Mouse (Mus musculus): ENCODE data around the gene Zfp750.

The Zfp750 gene

DNA sequence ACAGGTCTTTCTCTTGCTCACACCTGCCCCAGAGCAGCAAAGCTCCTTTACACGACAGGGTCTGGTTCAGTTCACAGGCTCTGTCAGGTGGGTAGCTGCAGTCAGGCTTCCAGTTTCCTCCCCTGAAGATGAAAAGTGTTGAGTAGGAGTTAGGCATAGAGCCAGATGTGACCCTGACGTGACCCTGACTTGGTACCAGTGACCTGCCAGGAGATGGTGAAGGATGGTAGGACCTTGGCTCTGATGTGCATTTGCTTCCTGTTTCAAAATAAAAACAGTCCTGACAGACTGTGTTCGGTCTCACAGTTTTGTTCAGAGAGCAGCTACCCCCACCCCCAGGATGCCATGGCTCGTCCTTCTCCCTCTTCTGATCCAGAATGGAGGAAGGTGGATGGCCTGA, 23.3 kb upstream of the Zfp750 start:
- DNase-seq (ENCODE audit: low spot score), result no peak

DNA sequence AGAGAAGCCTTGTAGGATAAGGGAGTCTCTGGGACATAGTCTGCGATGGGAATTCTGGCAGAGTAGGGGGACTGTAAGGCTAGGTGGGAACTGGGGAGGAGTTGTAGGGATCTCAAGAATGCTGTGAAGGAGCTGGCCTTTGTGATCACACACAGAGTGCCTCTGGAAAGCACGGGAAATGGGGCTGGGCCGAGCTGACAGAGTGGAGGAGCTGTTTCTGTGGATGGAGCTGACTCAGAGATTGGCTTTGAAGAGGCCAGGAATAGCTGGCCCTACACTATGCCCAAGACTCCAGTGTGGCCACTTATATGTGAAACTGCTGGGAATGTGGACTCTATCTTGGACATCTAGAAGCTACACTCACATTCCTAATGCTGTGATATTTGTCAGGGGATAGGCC, 17.4 kb upstream of the Zfp750 start:
- no peak for DNase-seq (ENCODE audit: low spot score)

DNA sequence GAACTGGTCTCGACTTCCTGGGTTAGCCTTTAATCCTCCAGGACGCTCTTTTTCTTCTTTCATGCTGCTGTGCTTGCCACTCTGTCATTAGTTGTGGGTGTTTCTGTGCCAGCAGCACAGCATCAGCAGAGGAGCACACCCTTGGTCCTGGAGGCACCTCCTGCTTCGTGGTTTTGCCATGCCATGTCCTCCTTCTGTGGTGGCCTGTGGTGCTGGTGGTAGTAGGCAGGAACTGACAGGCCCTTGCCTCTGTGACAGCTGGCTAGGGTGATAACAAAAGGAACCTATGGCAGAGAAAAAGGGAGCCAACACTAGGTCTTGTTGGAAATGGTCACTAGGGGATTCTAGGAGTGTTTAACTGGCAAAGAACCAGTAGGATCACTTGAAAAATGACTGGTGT, 10.6 kb upstream of the Zfp750 start:
- no peak for DNase-seq (ENCODE audit: low spot score)

DNA sequence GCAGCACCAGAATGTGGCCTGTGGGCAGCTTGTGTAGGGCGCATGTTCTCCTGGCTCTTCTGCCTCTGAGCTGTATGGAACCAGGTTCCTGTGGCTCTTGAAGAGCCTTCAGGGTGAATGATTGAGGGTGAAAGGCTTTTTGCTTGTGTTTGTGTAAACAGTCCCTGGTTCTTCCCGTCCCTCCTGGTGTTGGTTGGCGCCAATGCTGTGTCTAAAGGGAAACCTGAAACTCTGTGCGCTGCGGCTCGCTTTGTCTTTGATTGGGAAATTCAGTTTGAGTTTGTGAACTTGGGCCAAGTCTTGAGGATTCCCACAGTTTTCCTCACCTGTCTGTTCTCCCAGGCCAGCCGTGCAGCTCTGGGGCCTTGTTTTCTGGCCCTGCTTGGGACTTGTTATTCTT, 5.1 kb upstream of the Zfp750 start:
- no peak for DNase-seq (ENCODE audit: low spot score)

DNA sequence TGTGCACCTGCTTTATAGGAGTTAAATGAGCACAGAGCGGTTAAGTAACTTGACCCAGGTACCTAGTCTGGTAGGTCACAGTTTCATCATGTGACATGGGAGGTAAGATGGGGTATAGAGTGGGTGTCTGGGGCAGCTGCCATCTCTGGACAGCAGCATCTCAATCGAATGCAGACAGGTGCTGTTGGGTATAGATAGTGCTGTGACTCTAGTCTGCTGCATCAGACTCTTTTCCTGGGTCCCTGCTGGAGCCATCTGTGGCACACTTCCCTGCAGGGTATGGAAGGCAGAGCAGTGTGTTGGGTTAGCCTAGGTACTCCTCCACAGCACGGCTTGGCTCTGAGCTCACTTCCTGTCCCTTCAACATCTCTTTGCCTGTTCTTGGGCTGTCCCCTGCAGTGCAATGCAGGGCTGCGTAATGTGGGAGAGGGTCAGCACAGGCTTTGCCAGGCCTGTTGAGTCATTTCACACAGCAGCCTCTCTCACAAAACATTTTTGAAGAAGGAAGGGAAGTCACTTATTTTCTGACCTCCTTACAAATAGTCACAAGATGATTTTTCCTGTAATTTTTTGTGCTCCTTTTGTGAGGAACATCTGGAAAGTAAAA, 3.1 kb upstream of the Zfp750 start:
- no peak for DNase-seq (ENCODE audit: low spot score)

DNA sequence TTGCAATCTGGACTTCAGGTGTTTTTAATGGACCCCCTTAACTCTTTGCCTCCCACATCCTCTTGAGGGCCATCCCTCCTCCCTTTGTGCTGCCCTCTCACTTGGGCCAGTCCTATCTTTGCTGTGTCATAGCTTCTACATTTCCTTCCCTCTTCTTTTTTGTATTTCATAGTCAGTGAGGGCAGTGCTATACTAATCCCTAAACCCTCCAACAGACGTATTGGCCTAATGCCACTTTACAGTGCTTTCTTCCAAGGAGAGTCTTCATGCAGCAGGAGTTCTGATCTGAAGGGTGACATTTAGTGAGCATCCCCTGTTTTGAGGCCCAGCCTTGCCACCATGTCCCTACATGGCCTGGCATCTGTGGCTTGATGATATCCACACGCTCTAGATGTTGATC, 1.6 kb upstream of the Zfp750 start:
- no peak for DNase-seq (ENCODE audit: low spot score)

DNA sequence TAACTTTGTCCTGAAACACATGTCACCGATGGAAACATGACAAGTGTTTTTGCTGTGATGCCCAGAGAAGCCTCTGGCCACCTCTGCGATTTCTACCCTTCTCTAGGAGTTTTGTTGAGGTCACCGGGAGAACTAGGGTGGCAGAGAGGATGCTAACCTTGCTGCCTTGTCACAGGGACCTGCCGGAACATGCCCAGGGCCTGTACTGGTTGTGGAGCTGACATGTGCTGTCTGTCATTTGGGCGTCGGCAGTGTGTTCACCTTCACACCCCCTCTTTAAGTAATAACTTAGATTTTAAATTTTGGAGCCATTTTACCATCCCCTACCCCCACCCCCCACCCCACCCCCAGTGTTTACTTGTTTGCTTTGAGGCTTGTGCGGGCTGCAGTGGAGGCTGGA, 570 bp upstream of the Zfp750 start:
- no peak for DNase-seq (ENCODE audit: low spot score)

DNA sequence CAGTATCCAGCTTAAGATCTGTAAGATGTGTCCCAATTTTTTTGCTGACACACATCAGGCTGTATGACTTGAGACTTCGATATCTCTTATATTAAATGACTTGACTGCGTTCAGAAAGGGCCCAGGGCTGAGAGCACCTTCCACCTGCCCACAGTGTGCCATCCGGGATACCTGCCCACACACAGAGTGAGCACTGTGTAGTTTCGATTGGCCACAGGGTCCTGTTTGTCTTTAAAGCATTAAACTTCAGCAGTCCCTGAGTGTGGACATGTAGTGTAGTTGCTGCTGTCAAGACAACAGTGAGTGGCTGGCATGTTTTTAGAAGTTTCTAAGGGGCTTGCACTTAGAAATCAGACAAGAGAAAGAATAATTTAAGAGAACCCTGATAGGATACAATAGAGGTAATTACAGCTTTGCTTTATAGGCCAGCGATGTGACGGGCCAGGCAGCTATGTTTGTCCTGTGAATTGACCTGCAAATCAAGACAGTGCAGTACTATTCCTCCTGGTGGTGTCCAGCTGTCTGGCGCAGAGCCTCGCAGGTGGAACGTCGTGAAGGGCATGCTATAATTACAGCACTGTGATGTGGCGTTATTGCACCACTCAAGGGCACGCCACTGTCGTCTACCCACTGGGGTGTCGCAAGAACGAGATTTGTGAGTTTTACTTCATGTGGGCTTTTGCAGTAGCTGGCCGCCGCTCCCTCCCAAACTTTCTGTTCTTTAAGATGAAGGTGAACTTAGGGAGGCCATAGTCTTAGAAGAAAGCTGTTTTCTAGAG, 1.3 kb downstream of the Zfp750 start:
- DNase-seq (ENCODE audit: low spot score), result no peak

DNA sequence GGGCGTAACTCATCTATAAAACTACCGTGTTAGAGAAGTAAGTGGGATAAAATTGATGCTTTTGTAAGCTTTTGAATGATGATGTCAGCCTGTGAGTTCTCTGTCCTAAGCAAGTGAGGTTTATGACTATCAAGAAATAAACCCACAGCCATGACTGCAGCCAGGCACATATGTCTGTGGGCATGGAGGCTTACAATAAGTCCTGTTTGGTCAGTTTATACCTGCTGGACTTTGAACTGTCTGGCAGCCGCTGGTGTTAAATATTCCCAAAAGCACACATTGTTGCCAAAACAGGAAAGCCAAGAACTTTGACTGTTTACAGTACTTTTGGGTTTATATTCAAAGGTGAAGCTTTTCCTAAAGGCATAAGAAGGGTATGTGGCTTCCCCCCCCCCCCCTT, 2.2 kb downstream of the Zfp750 start:
- DNase-seq (ENCODE audit: low spot score), result no peak

DNA sequence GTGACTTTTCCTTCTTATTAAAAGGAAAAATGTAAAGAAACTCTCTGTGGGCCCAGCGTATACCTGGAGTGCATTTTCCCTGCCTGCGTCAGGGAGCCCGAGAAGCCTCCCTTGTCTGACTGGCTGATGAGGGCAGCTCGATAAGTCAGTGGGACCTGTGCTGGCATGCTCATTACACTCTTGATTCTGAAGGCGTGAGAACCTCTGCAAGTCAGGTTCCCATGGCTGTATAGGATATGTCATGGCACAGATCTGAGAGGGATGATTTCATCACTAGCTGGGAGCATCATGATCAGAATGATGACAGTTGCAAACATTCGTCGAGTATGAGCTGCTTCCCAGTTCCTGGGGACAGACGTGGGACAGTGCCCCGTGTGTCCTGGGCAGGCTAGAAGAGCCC, 3.1 kb downstream of the Zfp750 start:
- DNase-seq (ENCODE audit: low spot score), result peak; percentile 34

DNA sequence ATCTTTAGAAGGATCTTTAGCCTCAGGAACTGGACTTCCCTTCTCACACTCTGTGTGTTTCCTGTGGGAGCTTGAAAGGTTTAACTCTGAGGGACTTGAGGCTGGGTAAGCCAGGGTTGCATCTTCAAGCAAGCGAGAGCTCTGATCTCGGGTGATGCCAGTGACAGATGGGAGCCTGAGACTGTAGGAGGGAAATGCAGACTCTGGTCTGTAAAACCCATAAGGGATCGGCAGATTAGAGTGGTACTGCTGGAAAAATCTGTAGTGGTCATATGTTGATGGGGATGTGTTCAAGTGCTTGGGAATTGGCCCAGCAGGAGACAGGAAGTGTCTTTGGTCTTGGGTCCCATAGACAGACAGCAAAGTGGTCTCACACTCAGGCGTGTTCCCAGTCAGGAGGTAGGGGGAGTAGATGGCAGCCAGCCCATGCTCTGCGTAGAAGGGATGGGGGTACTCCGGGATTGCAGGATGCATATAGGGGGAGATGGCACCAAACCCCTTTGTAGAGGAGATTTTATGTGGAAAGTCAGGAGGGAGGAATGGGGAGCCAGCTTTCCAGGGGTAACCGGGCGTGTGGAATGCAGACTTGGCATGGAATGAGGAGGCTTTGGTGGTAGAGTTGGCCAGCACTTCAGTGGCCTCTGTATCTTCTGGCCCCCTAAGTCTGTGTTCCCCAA, 6.1 kb downstream of the Zfp750 start:
- DNase-seq (ENCODE audit: low spot score), result no peak

DNA sequence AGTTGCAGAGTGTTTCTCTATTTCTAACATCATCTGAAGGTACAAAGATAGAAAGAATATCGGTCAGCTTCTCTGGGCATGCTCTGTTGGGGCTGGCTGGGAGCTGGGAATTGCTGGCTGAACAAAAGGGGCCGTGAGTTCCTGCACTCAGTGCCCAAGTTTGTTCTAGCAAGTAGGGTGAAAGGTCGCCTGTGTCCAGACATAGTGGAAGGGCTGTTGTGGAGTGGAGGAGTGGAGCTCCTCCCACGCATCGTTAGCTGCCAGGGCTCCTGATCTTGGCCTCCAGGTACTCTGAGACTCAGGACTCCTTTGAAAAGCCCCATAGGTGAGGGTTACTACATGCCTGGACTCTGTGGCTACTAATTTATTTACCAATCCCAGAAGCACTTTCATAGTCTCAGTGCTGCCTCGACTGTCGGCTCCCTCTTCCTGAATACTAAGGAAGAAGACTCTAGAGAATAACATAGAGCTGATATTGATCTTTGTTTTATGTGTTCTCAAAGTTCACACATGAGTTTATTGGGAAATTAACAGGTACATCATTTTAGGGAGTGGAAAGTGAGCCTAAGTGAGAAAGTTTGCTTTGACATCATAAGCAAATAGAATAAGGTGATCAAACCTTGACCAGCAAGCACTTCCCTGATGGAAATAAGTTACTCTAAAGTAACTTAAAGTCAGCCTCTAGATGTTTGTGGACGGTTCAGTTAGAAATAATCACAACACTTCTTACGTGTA, 8.5 kb downstream of the Zfp750 start:
- no peak for DNase-seq (ENCODE audit: low spot score)

DNA sequence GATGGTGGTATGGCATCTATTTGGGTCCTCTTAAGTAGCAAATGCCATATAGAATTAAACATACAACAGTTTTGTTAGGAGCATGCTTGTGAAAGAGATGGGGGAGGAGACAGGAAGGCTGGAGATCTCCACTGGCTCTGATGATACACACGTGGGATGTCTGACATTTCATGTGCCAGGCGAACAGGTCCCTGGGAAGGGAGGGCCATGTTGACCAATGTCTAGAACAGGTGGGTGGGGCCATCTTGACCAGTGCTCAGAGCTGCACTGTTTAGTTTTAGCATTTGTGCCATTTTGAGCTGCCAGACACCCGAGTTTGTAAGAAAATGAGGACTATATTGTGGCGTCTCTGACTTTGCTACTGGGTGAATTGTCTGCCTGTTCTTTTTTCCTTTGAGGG, 10.7 kb downstream of the Zfp750 start:
- DNase-seq (ENCODE audit: low spot score), result no peak

DNA sequence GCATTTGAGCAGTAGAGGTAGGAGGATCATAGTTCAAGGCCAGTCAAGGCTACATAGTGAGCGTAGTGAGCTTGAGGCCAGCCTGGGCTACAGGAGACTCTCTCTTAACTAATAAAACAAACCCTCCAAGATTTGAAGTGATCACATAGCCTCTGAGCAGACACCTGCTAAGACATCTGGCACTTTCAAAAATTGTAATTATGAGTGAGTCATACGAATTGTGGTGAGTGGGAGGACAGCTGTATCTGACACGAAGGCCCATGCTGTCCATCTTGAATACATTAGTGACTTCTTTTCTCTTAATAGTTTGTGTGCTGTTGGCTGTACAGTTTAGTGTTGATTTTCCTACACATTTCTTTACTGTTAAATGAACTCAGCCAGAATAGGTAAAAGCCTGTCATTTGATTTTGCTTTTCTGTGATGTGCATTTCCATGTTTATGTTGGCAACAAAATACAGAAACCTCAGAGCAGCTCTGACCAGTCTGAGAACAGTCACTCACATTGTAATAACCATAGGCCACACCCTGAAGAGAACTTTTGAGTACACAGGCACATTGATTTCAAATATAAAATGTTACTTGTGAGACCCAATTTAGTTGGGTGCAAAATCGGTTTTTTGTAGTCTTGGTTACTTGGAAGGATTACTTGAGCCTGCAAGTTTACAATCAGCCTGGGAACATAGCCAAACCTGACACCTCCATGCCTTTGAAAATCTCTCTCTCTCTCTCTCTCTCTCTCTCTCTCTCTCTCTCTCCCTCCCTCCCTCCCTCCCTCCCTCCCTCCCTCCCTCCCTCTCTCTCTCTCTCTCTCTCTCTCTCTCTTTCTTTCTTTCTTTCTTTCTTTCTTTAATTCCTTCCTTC, 16.9 kb downstream of the Zfp750 start:
- DNase-seq (ENCODE audit: low spot score), result no peak

DNA sequence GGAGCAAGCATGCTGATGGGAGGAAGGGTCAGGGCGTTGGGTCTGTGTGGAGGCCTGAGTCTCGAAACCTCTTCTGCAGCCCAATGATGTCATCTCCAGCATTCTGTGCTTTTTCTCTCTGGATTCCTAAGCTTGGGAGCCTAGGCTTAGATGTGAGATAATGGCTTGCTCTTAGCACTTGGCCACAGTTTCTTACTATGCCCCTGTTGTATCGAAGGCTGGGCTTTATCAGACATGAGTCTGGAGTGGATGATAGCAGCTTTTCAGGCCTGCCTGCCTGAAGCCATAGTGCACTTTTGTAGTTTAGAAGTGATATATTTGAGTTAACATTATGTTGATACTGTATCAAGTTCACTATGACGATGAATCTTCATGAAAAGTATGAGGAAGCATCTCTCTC, 17.6 kb downstream of the Zfp750 start:
- DNase-seq (ENCODE audit: low spot score), result no peak

DNA sequence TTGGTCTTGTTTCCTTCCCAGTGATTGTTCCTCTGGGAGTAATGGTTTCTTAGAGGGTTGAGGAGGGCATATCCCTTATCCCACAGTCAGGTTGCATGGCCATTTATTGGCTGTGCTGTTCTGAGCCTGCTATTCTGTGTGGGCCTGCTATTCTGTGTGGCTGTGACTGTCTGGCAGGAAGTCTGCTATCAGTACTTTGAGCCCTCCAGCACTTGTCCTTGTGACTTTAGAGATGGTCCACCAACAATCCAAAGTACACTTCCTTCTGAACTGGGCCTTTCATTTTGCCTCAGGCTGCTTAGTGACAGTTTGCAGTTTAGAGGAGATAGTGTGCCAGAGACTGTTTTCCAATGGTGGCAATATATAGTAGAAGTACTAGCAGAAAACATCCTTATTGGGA, 18.5 kb downstream of the Zfp750 start:
- no peak for DNase-seq (ENCODE audit: low spot score)

DNA sequence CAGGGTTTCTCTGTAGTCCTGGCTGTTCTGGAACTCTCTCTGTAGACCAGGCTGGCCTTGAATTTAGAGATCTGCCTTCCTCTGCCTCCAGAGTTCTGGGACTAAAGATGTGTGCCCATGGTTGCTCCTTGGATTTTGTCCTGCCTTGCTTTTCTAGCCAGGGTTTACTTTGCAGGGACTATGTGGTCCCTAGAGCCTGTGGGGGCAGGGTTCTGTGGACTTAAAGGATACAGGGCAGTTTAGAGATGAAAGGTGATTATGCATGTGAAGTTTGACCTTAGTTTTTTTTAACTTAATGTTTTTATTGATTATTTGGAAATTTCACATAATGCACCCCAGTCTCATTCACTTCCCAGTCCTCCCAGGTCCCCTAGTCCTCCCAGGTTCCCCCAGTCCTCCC, 28.5 kb downstream of the Zfp750 start:
- no peak for DNase-seq (ENCODE audit: low spot score)

DNA sequence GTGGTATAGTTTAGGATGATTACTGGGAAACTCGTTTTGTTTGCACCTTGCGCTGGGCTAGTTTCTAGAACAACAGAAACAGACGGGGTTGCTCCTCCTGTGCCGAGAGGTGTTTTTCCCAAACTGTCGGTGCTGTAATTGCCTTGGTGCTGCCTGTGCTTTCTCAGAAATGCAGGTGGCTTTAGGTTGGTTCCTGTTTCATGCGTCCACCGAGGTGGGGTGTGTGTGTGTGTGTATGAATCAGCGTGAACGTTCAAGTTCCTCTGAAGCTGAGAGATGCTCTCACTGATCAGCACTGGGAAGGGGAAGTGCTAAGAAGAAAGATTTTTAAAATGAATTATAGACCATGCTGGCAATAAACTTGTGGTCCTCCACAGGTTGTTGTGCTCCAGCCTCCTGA, 33.3 kb downstream of the Zfp750 start:
- DNase-seq (ENCODE audit: low spot score), result no peak

DNA sequence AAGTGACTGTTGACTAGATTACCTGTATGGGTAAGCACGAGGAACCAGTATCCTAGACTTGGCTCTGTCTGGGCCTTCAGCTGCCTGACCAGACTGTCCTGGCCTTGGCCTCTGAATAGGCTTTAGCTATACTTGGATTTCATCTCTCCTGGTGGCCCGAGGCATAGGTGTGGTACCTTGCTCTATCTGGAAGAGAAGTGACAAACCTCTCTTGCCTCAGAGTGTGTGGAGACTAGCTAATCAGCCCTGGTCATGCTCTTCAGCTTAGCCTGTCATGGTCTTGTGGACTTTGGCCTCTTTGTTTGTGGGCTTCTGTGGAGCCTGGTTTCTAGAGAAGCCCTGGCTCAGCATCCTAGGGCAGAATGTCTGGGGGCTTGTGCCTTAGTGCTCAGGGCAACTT, 38.0 kb downstream of the Zfp750 start:
- no peak for DNase-seq (ENCODE audit: low spot score)

DNA sequence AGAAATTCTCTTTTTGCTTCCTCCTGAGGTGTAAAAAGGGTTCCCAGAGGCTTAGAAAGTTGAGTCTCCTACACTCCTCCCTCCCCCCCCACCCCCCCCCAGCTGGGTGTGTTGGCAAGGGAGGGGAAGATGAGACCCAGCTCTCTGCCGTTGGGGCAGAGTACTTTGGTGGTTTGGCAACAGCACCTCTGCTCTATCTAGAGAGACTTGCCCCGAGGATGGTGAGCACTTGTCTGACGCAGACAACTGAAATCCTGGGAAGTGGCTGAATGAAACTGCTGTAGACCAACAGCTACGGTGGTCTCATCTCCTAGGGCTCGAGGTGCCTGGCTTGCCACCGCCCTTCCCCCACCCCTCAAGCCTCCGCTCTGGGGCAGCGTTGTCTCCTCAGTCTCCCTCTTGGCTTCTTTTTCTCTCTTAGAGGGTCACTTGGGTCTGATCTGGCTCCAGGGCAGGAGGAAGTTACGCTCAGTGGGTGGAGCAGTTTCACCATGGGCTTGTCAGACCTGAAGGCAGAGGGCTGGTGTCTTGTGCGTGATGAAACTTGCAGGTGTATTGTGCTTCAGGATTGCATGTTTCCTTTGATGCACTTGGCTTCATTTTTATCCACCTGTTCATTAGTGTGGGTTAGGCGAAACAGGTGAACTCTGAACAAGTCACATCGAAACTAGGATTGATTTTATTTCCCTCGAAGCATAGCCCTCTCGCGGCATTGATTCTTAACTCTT, 39.5 kb downstream of the Zfp750 start:
- DNase-seq (ENCODE audit: low spot score), result no peak

All from urinary bladder, postnatal 25 days (tissue).